Mouse (Mus musculus): ENCODE results near the gene 4930467E23Rik.
"Not testable (repeated sequence)": the region's sequence is repeated elsewhere in the genome, so short reads cannot be mapped to it uniquely, and the experiment has no call there.

Gene 4930467E23Rik

GRCm38 (mm10) chr8:19781328-19782114 lies 52.1 kb downstream of the 4930467E23Rik start:
- DNase-seq (ENCODE audit: low spot score), result not testable (repeated sequence)

DNA sequence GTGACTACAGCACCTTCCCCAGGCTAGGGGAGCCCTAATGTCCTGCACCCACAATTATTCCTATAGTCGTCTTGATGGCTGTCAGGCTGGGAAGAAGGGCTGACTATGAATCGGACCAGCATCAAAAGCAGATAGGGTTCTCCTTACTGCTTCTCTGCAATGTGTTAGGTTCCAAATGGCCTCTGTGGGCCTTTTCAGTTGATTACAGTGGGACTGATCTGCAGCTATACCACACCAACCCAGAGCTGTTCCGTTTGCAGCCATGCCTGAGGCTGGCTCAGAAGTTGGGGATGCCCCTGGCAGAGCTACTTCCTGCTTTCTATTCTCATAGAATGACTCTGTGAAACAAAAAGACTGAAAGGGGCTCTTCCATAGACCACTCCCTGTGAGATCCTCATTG lies 53.4 kb downstream of the 4930467E23Rik start:
- not testable (repeated sequence) for DNase-seq (ENCODE audit: low spot score)

DNA sequence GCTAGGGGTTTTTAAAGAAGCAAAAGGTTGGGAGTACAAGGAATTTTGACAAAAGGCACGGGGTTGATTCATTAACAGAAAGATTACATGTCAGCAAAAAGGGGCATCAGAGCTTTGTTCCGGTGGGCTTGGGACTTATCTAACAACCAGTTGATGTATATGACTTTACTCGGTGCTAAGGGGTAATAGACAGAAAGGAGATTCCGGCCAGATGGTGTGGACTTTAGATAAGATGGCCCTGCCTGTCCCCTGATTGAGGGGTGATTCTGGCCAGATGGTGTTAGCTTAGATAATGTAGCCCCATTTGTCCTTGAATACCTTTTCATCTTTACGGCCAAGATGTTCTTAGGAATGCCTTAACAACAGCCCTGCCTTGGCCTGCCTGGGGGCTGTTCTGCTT lies 54.5 kb downstream of the 4930467E23Rik start:
- DNase-seq (ENCODE audit: low spot score), result not testable (repeated sequence)

DNA sequence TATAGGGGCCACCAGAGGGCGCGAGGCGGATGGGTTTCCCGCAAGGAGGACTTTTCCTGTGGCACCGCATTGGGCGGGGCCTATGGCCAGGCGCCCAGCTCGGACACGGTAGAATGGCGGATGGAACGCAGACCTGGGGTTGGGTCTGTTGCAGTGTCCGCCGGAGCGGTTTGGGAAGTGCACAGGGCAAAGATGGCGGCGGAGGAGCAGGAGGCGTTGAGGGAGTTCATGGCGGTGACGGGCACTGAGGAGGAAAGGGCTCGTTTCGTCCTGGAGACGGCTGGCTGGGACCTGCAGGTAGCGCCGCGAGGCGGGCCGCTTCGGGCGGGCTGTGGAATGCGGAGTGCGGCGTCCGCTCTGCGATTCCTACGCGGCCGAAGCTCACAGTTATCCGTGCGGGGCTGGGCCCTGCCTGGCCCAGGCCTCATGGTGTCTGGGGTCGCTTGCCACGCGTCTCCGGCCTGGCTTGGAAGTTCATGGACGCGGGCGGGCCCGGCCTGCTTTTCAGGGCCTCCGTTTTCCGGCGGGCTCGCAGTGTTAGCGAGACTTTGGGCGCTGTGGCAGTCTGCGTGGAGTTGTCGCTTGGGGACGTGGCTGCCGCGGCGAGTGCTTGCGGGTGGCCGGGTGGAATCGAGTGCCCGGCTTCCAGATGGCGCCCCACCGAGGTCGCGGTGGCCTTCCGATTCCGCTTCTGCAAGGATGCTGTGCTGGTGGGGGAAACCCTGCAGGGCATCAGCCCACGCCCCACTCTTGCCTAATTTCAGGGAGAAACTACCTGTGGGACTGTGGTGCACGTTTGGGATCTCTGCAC lies 55.4 kb downstream of the 4930467E23Rik start:
- peak; percentile 96 for DNase-seq (ENCODE audit: low spot score)

DNA sequence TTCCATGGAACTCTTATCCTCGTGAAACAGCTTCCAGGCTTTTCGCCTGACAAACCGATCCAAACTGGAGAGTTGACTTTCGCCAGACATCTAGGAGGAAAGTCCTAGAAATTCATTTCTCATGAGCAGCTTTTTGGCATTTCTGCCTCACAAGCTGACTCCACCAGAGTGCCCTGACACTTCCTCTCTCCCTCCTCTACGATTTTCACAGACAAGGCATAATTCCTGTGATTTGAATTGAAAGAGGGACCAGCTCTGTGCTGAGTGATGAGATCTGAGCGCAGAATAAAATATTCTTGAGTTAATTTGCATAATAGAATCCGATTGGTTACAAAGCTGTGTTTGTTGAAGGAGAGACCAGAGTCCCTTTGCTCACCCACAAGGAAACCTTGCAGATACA lies 63.3 kb downstream of the 4930467E23Rik start:
- not testable (repeated sequence) for DNase-seq (ENCODE audit: low spot score)
